Mouse (Mus musculus): ENCODE measurements around the gene Coq5. TPM values are rescaled to one million over a fixed set of nuclear protein-coding genes. Genes with fewer than 3 reads are reported as not detected.

The Coq5 gene
- polyA plus RNA-seq, 1 experiment from 2014 or later, result 39.2 TPM

DNA sequence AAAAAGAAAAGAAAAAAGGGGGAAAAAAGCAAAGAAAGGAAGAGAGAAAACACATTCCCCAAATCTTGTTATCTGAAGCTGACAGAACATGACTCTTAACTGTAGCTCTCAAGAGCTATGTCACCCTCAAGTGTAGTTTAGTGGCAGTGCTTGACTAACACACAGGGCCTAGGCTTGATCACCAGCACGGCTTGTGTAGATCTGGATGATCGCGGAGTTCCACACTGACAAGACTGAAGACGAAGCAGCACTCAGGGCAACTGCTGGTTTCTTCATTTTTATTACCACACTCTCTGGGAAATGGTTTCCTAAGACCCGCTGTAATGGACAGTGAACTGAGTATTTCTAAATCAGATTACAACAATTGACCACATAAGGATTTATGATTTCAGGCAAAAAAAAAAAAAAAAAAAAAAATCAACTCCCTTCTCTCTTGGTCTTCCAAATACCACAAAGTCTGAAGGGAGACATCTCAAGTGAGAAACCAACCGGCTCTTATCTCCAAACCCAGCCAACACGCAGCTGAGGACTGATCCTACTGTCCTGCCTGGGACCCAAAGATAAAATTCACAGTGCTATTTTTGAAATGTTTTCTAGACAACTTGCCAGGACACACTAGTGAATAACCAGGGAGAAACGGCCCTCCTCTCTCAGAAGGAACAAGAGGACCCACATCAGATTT lies 12.5 kb upstream of the Coq5 start:
- TF ChIP-seq CTCF (IDR thresholded peaks at IDR 0.05; ENCODE audit: low read depth), result no peak
- Histone ChIP-seq H3K9me3 (ENCODE audit: low read depth, low read length) (no peaks in the 10 kb centered on the region), H3K4me1 (ENCODE audit: insufficient read depth) (peaks cover 5% of the 10 kb centered on the region), H3K36me3 (ENCODE audit: insufficient read depth) (peaks cover 44% of the 10 kb centered on the region), H3K9ac (peak overlapping the region; percentile 18; the same call in 1 of the 2 replicates), H3K4me2 (0 out of 2 replicates have a peak overlapping the region, but pooled peaks have one; percentile 33), H3K27me3 (ENCODE audit: insufficient read depth, low read length) (no peaks in the 10 kb centered on the region), H3K27ac (ENCODE audit: low read depth) (peak overlapping the region; percentile 79), H3K4me3 (ENCODE audit: low read depth, low read length) (no peak overlapping the region)
- 67% methylated on average over 8 of the region's 8 CpGs for WGBS
- DNase-seq (no peak), ATAC-seq (ENCODE audit: insufficient read depth) (no peak; the same call in 1 of the 2 replicates)

DNA sequence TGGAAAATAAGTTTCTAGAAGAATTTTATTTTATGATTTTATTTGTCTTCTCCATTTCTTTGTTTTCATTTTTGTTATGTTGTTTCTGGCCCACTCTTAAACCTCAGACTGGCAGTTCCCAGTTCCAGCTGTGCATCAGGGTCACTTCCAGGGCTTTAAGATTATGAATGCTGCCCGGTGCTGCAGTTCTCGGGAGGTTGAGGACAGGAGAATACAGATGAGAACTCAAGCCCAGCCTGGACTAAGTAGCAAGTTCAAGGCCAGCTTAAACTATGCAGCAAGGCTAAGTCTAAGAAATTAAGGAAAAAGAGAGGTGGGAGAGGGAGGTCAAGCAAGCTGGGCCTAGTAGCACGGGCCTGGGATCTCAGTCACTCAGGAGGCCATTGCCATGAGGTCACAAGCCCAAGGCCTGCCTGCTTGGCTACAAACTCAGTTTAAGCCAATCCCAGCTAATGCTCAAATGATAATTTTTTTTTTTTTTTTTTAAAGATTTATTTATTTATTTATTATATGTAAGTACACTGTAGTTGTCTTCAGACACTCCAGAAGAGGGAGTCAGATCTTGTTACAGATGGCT lies 11.9 kb upstream of the Coq5 start:
- WGBS, result 76% methylated on average over 3 of the region's 3 CpGs
- DNase-seq (no peak), ATAC-seq (ENCODE audit: insufficient read depth) (no peak)
- H3K4me2 ChIP-seq, result peak overlapping the region; percentile 11; the same call in 1 of the 2 replicates
- peaks cover 44% of the 10 kb centered on the region for H3K36me3 ChIP-seq (ENCODE audit: insufficient read depth)
- no peaks in the 10 kb centered on the region for H3K27me3 ChIP-seq (ENCODE audit: insufficient read depth, low read length)
- peak overlapping the region; percentile 79 for H3K27ac ChIP-seq (ENCODE audit: low read depth)
- no peak for TF ChIP-seq CTCF (IDR thresholded peaks at IDR 0.05; ENCODE audit: low read depth)
- H3K9ac ChIP-seq, result no peak overlapping the region
- no peaks in the 10 kb centered on the region for H3K9me3 ChIP-seq (ENCODE audit: low read depth, low read length)
- H3K4me1 ChIP-seq (ENCODE audit: insufficient read depth), result peaks cover 5% of the 10 kb centered on the region
- peak overlapping the region; percentile 6; the same call in 1 of the 2 replicates for H3K4me3 ChIP-seq (ENCODE audit: low read depth, low read length)

DNA sequence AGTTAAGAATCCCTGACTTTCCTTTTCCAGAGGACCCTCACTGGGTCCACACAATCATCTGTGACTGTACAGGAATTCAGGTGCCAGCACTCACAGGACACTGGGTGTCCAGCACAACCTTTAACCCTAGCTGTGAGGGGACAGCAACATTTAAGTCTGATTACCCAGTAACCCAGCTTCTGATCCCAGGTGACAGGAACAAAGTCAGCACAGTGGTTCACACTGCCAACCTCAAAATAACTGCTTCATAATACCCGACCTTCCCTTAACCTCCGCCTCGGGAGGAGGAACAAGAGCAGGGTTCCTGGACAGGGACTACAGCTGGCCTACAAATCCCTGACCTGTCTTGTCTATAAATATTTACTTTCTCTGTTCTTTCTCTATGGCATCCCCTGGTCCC lies 11.2 kb upstream of the Coq5 start:
- no peak for TF ChIP-seq CTCF (IDR thresholded peaks at IDR 0.05; ENCODE audit: low read depth)
- Histone ChIP-seq H3K4me2 (0 out of 2 replicates have a peak overlapping the region, but pooled peaks have one; percentile 13), H3K27ac (ENCODE audit: low read depth) (peak overlapping the region; percentile 40; the same call in 1 of the 2 replicates), H3K4me1 (ENCODE audit: insufficient read depth) (peaks cover 5% of the 10 kb centered on the region), H3K9me3 (ENCODE audit: low read depth, low read length) (no peaks in the 10 kb centered on the region), H3K27me3 (ENCODE audit: insufficient read depth, low read length) (no peaks in the 10 kb centered on the region), H3K36me3 (ENCODE audit: insufficient read depth) (peaks cover 40% of the 10 kb centered on the region), H3K4me3 (ENCODE audit: low read depth, low read length) (no peak overlapping the region), H3K9ac (no peak overlapping the region)
- WGBS, result 39% methylated on average over 3 of the region's 3 CpGs
- ATAC-seq (ENCODE audit: insufficient read depth) (no peak), DNase-seq (no peak)

DNA sequence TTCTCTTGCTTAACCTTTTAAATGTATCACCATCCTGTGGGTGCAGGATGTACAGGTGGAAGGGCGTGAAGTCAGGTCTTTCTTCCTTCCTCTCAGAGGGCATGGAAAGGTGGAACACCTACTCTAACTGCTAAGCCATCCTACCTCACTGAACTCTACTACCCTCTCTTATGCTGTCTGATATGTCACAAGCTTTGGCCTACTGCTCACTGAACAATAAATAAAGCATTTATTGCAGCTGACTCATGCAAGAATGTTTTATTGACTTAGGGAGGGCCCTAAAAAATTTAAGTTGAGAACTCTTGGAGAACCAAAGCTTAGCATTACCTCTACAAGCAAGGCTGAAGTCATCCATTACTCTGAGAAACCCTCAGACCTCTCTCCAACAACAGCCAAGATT lies 9.5 kb upstream of the Coq5 start:
- TF ChIP-seq CTCF (IDR thresholded peaks at IDR 0.05; ENCODE audit: low read depth), result no peak
- no peak overlapping the region for H3K27ac ChIP-seq (ENCODE audit: low read depth)
- ATAC-seq (ENCODE audit: insufficient read depth) (no peak), DNase-seq (no peak)
- peaks cover 32% of the 10 kb centered on the region for H3K36me3 ChIP-seq (ENCODE audit: insufficient read depth)
- H3K4me1 ChIP-seq (ENCODE audit: insufficient read depth), result peaks cover 5% of the 10 kb centered on the region
- H3K27me3 ChIP-seq (ENCODE audit: insufficient read depth, low read length), result no peaks in the 10 kb centered on the region
- H3K4me3 ChIP-seq (ENCODE audit: low read depth, low read length), result no peak overlapping the region
- WGBS, result 88% methylated on average over 1 of the region's 1 CpGs
- H3K4me2 ChIP-seq, result peak overlapping the region; percentile 82
- H3K9ac ChIP-seq, result 0 out of 2 replicates have a peak overlapping the region, but pooled peaks have one; percentile 21
- H3K9me3 ChIP-seq (ENCODE audit: low read depth, low read length), result no peaks in the 10 kb centered on the region

DNA sequence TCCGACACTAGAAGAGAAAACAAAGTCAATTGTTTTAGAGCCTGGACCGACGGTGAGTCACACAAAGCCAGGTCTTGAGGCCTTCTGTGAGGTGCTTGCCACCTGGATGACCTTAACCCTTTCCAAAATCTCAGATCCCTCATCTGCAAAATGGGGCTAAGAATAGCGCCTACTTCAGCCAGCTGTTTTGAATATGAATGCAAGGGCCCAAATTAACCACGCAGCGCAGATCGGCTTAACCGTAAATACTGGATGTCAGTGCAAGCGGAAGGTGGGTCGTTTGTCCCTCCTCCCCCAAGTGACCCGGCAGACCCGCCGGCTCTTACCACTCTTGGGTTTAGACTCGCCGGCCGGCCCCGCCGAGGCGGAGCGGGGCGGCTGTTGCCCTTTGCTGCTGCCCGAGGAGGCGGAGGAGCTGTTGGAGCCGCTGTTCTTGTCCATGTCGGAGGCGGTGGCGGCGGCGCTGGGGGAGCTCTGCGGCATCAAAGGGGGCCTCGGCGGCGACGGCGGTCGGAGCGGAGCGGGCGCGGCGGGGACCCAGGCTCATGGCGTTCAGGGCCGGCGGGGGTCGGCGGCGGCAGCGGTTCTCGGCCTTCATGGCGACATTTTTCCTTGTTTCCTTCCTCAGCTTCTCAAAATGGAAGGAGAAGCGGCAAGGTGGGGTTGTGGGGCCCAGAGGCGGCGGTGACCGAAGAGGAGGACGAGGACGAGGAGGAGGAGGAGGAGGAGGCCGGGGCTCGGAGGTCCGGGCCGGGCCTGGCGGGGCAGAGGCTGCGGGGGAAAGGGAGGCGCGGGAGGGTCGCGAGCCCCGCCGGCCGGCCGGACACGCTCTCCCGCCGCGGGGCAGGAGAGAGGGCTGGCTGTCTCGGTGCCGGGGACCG lies 7.3 kb upstream of the Coq5 start:
- H3K4me1 ChIP-seq (ENCODE audit: insufficient read depth), result no peaks in the 10 kb centered on the region; the same call in 1 of the 2 replicates
- ATAC-seq (ENCODE audit: insufficient read depth) (peak; percentile 45), DNase-seq (peak; percentile 42)
- no peak for TF ChIP-seq CTCF (IDR thresholded peaks at IDR 0.05; ENCODE audit: low read depth)
- peak overlapping the region; percentile 82 for H3K27ac ChIP-seq (ENCODE audit: low read depth)
- H3K36me3 ChIP-seq (ENCODE audit: insufficient read depth), result peaks cover 16% of the 10 kb centered on the region
- H3K4me2 ChIP-seq, result peak overlapping the region; percentile 82
- under 1% methylated on average over 76 of the region's 77 CpGs for WGBS
- H3K9ac ChIP-seq, result peak overlapping the region; percentile 96
- no peaks in the 10 kb centered on the region for H3K9me3 ChIP-seq (ENCODE audit: low read depth, low read length)
- no peaks in the 10 kb centered on the region for H3K27me3 ChIP-seq (ENCODE audit: insufficient read depth, low read length)
- peak overlapping the region; percentile 98 for H3K4me3 ChIP-seq (ENCODE audit: low read depth, low read length)

DNA sequence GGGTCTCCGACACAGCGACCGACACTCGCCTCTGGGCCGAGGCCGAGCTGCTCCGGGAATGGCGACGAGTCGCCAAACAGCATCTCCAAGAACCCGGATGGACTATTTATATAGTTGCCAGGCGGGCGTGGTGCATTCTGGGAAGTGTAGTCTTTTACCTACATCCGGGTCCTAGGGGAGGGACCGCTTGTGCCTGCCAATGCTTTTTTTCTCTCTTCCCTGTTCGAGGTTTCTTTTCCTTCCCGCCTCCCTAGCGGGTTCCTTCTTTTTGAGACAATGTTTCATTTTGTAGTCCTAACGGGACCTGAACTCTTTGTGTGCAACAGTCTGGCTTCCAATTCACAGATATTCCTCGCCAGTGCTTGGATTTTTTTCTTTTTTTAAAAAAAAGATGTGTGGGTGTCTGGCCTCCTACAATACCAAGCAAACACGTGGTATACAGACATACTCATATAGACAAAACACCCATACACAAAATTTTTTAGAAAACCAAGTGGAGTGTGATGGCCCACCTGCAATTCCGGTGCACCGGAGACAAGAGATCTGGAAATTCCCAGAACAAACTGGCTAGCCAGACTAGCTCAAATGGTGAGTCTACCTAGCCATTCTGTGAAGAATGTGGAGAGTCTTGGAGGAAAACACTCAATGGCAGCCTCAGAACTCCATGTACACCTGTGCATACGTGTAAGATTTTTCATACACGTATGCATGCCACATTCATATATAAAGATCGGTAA lies 6.5 kb upstream of the Coq5 start, which contains the start of gene Rnf10:
Rnf10 (minus strand) TSS at position 87 of the 737 bp plus-strand sequence.
- no peak for TF ChIP-seq CTCF (IDR thresholded peaks at IDR 0.05; ENCODE audit: low read depth)
- 11% methylated on average over 26 of the region's 26 CpGs for WGBS
- DNase-seq (peak; percentile 99), ATAC-seq (ENCODE audit: insufficient read depth) (peak; percentile 91)
- Histone ChIP-seq H3K4me2 (peak within 1 kb of the TSS; percentile 82), H3K27ac (ENCODE audit: low read depth) (peak within 1 kb of the TSS; percentile 82), H3K27me3 (ENCODE audit: insufficient read depth, low read length) (no peaks in the 10 kb centered on the region), H3K9me3 (ENCODE audit: low read depth, low read length) (no peaks in the 10 kb centered on the region), H3K4me3 (ENCODE audit: low read depth, low read length) (peak within 1 kb of the TSS; percentile 98), H3K4me1 (ENCODE audit: insufficient read depth) (no peaks in the 10 kb centered on the region; the same call in 1 of the 2 replicates), H3K36me3 (ENCODE audit: insufficient read depth) (peaks cover 12% of the 10 kb centered on the region; the same call in 1 of the 2 replicates), H3K9ac (peak within 1 kb of the TSS; percentile 96)
